Mouse (Mus musculus) embryonic facial prominence, embryonic 10.5 days (tissue): ENCODE data around the gene Acp2. TPM values are rescaled to one million over a fixed set of nuclear protein-coding genes. Genes with fewer than 3 reads are reported as not detected.
"Not testable (repeated sequence)": the region's sequence is repeated elsewhere in the genome, so short reads cannot be mapped to it uniquely, and the experiment has no call there.

Source experiments
- DNase-seq: peaks from one replicate; pipeline ENCODE4 v3.0.0-alpha.2; 2017; ENCODE audit warnings: low spot score
- H3K27ac ChIP-seq: fragments of 300-500 bp; sonication (generic); replicated peaks from 2 replicates; pipeline ENCODE4 v1.5.1; 2016; ENCODE audit warnings: mild to moderate bottlenecking
- H3K27me3 ChIP-seq: fragments of 300-500 bp; sonication (generic); replicated peaks from 2 replicates; pipeline ENCODE4 v1.6.1; 2016; ENCODE audit warnings: low read depth, mild to moderate bottlenecking; ENCODE audit not compliant: poor library complexity, severe bottlenecking
- H3K36me3 ChIP-seq: fragments of 300-500 bp; sonication (generic); replicated peaks from 2 replicates; pipeline ENCODE4 v1.6.1; 2016; ENCODE audit warnings: mild to moderate bottlenecking, moderate library complexity
- H3K4me1 ChIP-seq: fragments of 300-500 bp; sonication (generic); 2 replicates; pipeline ENCODE4 v1.6.1; 2016
- H3K4me3 ChIP-seq: fragments of 300-500 bp; sonication (generic); 2 replicates; pipeline ENCODE4 v1.5.1; 2016; ENCODE audit warnings: mild to moderate bottlenecking, moderate library complexity
- H3K9me3 ChIP-seq: fragments of 300-500 bp; sonication (generic); 2 replicates; pipeline ENCODE4 v1.6.1; 2016; ENCODE audit warnings: mild to moderate bottlenecking
- WGBS: fragments of 180-500 bp; shearing (Covaris S2); methylation state at CpG from one replicate; pipeline ENCODE4 v1.1.7; 2016; 5-methylcytosine and 5-hydroxymethylcytosine counted together
- polyA plus RNA-seq: library from polyadenylated mRNA; unstranded; fragments of >200 nt; fragmentation: Nextera tagmentation; extraction: Ambion mirVana; gene quantifications from 2 replicates; pipeline ENCODE4 v1.2.1, GENCODE M21; 2016

Gene Acp2
- polyA plus RNA-seq, 1 experiment from 2014 or later: 26.0 TPM

- DNase-seq: no peak
- H3K36me3 ChIP-seq: peaks cover 39% of the 10 kb centered on the region
- 12% methylated on average over 20 of the region's 20 CpGs for WGBS
Measured at GRCm38 (mm10) chr2:91202972-91203656, 429 bp downstream of the Acp2 start.

DNA sequence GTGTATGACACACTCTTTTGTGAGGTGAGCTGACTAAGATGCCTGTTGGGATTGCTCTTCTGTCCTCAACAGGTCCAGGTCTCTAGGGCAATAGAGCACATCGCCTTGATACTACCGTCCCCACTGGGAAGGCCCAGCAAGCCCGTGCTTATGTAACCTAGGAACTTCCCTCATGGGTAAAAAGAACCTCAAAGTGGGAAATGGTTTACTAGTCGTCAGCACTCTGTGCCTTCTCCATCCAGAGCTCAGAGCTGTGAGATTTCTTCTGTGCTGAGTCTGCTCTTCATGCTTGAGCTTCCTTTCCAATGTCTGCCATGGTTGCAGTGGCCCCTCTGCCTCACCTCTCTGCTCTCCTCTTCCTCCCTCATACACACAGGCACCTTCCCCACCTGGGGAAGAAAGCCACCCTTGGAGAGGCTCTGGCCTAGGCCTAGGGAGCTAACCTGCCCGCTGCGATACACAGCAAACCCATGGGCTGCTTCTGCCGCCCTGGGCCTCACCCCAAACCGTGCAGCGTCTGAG, 3.6 kb downstream of the Acp2 start:
- Histone ChIP-seq H3K4me3 (no peak overlapping the region), H3K27ac (no peak overlapping the region), H3K4me1 (peaks cover 18% of the 10 kb centered on the region), H3K36me3 (peaks cover 68% of the 10 kb centered on the region), H3K9me3 (no peaks in the 10 kb centered on the region), H3K27me3 (no peaks in the 10 kb centered on the region)
- WGBS: 91% methylated on average over 9 of the region's 9 CpGs
- no peak for DNase-seq

More at GRCm38 (mm10) chr2:91202972-91203656, 429 bp downstream of the Acp2 start:
- Histone ChIP-seq H3K27ac (peak overlapping the region; percentile 92), H3K9me3 (no peaks in the 10 kb centered on the region), H3K27me3 (no peaks in the 10 kb centered on the region), H3K4me1 (peaks cover 18% of the 10 kb centered on the region), H3K4me3 (peak overlapping the region; percentile 70)

- no peaks in the 10 kb centered on the region for H3K27me3 ChIP-seq
- DNase-seq: no peak
- no peak overlapping the region for H3K4me3 ChIP-seq
- H3K4me1 ChIP-seq: no peaks in the 10 kb centered on the region
- H3K9me3 ChIP-seq: no peaks in the 10 kb centered on the region
- H3K27ac ChIP-seq: no peak overlapping the region
- peaks cover 82% of the 10 kb centered on the region for H3K36me3 ChIP-seq
Measured at GRCm38 (mm10) chr2:91213311-91213710, 10.6 kb downstream of the Acp2 start.

- Histone ChIP-seq H3K36me3 (peaks cover 52% of the 10 kb centered on the region), H3K27me3 (no peaks in the 10 kb centered on the region), H3K9me3 (no peaks in the 10 kb centered on the region), H3K4me3 (no peak overlapping the region), H3K27ac (no peak overlapping the region), H3K4me1 (no peaks in the 10 kb centered on the region)
- DNase-seq: no peak
- 75% methylated on average over 4 of the region's 4 CpGs for WGBS
Measured at GRCm38 (mm10) chr2:91217032-91217431, 14.3 kb downstream of the Acp2 start.

GRCm38 (mm10) chr2:91220501-91220900, 17.8 kb downstream of the Acp2 start:
- Histone ChIP-seq H3K4me3 (no peak overlapping the region), H3K27me3 (no peaks in the 10 kb centered on the region), H3K27ac (no peak overlapping the region), H3K4me1 (no peaks in the 10 kb centered on the region), H3K36me3 (peaks cover 19% of the 10 kb centered on the region), H3K9me3 (no peaks in the 10 kb centered on the region)
- DNase-seq: no peak
- 95% methylated on average over 3 of the region's 3 CpGs for WGBS

DNA sequence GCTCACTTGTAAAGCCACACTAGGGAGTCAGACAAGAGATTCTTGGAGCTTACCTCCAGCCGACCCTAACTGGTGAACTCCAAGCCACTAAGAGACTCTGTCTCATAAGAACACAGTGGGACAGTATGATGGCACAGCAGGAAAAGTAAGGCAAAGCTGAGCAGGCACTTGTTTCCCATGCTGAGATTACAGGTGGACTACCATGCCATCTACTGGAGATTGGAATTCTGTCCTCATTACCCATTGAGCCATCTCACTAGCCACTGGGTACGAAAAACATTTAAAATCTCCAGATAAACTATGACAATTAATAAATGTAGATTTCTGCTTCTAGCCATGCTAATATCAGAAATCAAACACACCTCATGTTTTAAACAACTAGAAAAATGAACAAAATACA, 20.9 kb downstream of the Acp2 start:
- WGBS: 87% methylated on average over 2 of the region's 2 CpGs
- 0 out of 2 replicates have a peak, but pooled peaks cover 2% of the 10 kb centered on the region for H3K36me3 ChIP-seq
- H3K4me3 ChIP-seq: no peak overlapping the region
- H3K27me3 ChIP-seq: no peaks in the 10 kb centered on the region
- H3K9me3 ChIP-seq: no peaks in the 10 kb centered on the region
- DNase-seq: no peak
- H3K4me1 ChIP-seq: no peaks in the 10 kb centered on the region
- H3K27ac ChIP-seq: no peak overlapping the region

DNA sequence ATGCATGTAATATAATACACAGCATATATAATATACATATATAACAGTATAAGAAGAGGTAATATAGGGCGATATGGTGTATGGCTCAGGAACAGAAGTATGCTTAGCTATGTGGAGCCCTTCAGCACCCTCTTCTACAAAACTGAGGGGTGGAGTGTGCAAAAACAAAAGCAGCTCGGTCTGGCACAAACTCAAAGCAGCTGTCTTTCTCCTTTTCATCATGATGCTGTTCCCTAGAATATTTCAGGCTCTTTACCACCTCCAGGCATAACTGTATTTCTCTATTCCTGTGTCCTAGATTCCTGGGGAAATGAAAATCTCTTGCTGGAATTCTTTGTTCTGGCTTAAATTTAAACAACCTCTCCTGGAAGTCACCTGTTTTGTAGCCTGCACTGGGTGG, 27.1 kb downstream of the Acp2 start:
- H3K27me3 ChIP-seq: no peaks in the 10 kb centered on the region
- H3K27ac ChIP-seq: no peak overlapping the region
- H3K36me3 ChIP-seq: 0 out of 2 replicates have a peak, but pooled peaks cover 7% of the 10 kb centered on the region
- 76% methylated on average over 2 of the region's 2 CpGs for whole genome bisulfite sequencing
- no peak for DNase-seq
- H3K9me3 ChIP-seq: no peaks in the 10 kb centered on the region
- no peaks in the 10 kb centered on the region for H3K4me1 ChIP-seq
- no peak overlapping the region for H3K4me3 ChIP-seq

DNA sequence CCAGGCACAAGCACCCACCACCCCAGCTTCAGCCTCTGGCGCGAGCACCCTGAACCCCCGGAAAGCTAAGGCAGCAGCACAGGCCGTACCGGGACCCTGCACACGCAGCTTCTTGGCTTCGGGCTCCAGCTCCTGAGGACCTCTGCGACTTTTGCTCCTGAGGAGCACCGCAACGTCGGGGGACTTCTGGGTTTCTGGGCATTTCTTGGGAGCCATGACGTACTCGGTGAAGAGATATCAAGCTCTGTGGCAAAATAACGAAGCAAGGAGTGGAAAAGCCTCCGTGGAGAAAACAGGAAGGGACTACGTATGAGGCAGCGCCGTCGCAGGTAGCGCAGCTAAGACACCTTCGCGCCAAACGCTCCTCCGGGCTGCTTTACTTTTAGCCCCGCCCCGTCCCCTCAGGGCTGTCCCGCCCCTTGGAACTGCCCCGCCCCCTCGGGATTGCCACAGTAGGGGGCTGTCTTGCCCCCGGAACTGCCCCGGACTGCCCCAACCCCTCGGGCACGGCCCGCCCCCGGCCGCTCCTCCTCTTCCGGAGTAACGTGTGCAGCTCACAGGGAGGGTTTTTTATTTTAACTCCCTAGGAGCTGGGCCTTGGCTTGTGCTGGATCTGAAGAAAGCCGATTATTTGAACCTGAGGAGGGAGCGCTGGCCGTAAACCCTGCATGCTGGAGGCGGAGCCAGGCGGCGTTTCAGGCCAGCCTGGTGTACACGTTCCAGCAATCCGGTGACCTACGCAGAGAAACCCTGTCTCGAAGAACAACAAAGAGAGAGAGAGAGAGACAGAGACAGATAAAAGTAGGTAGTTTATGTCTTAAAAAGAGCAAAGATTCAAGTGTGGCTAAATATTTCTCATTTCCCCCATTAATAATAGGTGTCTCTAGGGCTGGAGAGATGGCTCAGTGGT, 34.2 kb downstream of the Acp2 start, which contains the start of gene Ddb2:
Ddb2 (minus strand) TSS at position 382 of the 910 bp plus-strand sequence.
- peak within 1 kb of the TSS; percentile 89 for H3K27ac ChIP-seq
- H3K9me3 ChIP-seq: no peaks in the 10 kb centered on the region
- peak within 1 kb of the TSS; percentile 67 for H3K4me3 ChIP-seq
- 0 out of 2 replicates have a peak, but pooled peaks cover 7% of the 10 kb centered on the region for H3K36me3 ChIP-seq
- peak; percentile 99 for DNase-seq
- WGBS: under 1% methylated on average over 48 of the region's 48 CpGs
- no peaks in the 10 kb centered on the region for H3K27me3 ChIP-seq
- H3K4me1 ChIP-seq: peaks cover 10% of the 10 kb centered on the region

- H3K4me1 ChIP-seq: peaks cover 10% of the 10 kb centered on the region
- H3K27ac ChIP-seq: peak overlapping the region; percentile 89
- not testable (repeated sequence) for DNase-seq
Measured at GRCm38 (mm10) chr2:91237511-91238080, 34.9 kb downstream of the Acp2 start.

DNA sequence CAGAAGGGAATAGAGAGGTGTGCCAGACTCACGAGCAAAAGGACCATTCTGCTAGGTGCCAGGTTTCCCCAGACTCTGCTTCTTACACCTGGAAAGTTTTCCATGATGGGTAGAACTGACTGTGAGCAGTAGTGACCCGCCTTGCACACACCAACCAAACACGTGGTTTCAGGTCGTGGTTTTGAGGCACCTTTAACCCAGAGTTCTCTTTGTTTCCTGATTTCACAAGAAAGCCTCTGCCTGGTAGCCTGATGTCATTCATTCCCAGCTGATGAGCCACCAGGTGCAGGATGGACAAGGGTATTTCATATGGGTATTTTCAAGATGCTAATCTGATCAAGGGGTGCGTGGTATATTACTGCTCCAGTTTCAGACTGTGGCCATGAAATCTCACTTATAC, 39.9 kb downstream of the Acp2 start:
- Histone ChIP-seq H3K36me3 (no peaks in the 10 kb centered on the region), H3K9me3 (no peaks in the 10 kb centered on the region), H3K4me1 (peaks cover 9% of the 10 kb centered on the region), H3K4me3 (no peak overlapping the region), H3K27me3 (no peaks in the 10 kb centered on the region), H3K27ac (no peak overlapping the region)
- no peak for DNase-seq
- WGBS: 72% methylated on average over 5 of the region's 5 CpGs

More at GRCm38 (mm10) chr2:91237511-91238080, 34.9 kb downstream of the Acp2 start:
- 25% methylated on average over 4 of the region's 4 CpGs for WGBS
- H3K36me3 ChIP-seq, H3K9me3 ChIP-seq, H3K27me3 ChIP-seq: not testable (repeated sequence)
- H3K4me3 ChIP-seq: peak overlapping the region; percentile 67

DNA sequence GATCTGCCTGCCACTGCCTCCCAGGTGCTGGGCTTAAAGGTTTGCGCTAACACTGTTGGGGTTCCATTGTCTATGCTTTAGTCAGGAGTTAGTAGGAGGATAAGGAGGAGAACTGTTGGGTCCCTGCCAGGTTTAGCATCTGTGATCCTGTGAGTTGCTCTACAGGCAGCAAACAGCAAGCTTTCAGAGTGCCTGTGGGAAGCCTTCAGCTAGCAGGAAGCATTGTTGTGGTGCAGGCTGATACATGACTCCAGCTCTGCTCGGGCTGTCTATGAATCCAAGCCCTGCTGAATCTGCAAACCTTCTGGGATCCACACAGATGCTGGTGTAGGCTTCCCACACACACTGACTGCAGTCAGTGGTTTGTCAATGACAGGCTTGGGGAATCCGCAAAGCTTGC, 40.7 kb downstream of the Acp2 start:
- H3K9me3 ChIP-seq: no peaks in the 10 kb centered on the region
- H3K4me1 ChIP-seq: peaks cover 6% of the 10 kb centered on the region; the same call in 1 of the 2 replicates
- peak overlapping the region; percentile 48 for H3K27ac ChIP-seq
- H3K36me3 ChIP-seq: no peaks in the 10 kb centered on the region
- no peak for DNase-seq
- H3K4me3 ChIP-seq: no peak overlapping the region
- no peaks in the 10 kb centered on the region for H3K27me3 ChIP-seq
- WGBS: 65% methylated on average over 3 of the region's 3 CpGs

- Histone ChIP-seq H3K9me3 (no peaks in the 10 kb centered on the region), H3K36me3 (no peaks in the 10 kb centered on the region), H3K4me3 (no peak overlapping the region), H3K4me1 (peaks cover 6% of the 10 kb centered on the region; the same call in 1 of the 2 replicates), H3K27me3 (no peaks in the 10 kb centered on the region), H3K27ac (no peak overlapping the region)
- 79% methylated on average over 5 of the region's 5 CpGs for WGBS
- DNase-seq: no peak
Measured at GRCm38 (mm10) chr2:91244557-91245228, 42.0 kb downstream of the Acp2 start.
